18 mouse cellular contexts compared by ENCODE assay signal in the genomic region with DNA sequence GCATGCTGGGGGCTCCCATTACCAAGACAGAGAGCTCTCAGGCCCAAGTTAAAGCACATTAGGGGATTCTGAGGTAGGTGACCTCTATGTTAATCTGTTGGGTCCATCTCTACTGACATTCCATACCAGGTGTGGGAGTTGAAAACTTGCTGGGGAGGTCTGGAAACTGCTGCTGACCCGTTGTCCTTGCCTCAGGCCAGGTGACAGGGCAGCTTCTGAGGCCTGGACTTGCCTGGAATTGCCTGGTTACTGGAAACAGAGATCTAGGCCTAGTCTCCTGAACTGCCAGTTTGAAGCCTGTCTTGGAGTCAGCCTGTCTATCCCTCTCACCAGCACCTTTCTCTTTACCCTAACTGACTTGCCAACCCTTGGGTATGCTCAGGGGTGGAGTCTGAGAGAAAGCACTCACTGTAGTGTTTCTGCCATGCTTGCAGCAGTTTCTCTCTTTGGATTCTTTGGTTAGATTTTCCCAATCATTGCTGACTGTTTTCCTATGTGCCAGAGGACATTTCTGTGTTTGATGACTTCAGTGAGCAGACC. TPM values are rescaled to one million over a fixed set of nuclear protein-coding genes. Genes with fewer than 3 reads are reported as not detected.
A peak's percentile ranks its signal among the peaks of the same experiment; 100 is the strongest.
DNase-seq lines count a peak whose midpoint lies in the region; ATAC-seq lines count a peak whose summit lies in the region.
"Had no signal": no experiment of that assay in that cellular context is flagged by ENCODE, and none has a peak within 500 bp of the region (broad histone marks: within the 10 kb centered on the region; RNA-seq: fewer than 3 reads in every experiment).

No protein-coding gene starts in this region.

- H3K9me3 ChIP-seq in midbrain, embryonic 11.5 days (ENCODE audit: control insufficient read depth, low read length): no peaks in the 10 kb centered on the region
- no peaks in the 10 kb centered on the region for H3K9me3 ChIP-seq in midbrain, embryonic 15.5 days
- H3K9me3 ChIP-seq: embryonic facial prominence, embryonic 10.5 days; forebrain, embryonic 13.5 days; hindbrain, embryonic 13.5 days had no signal

- H3K4me1 ChIP-seq in midbrain, embryonic 11.5 days (ENCODE audit: control insufficient read depth, insufficient read depth, low read length): no peaks in the 10 kb centered on the region
- no peaks in the 10 kb centered on the region for H3K4me1 ChIP-seq in midbrain, embryonic 15.5 days
- H3K4me1 ChIP-seq: embryonic facial prominence, embryonic 10.5 days; forebrain, embryonic 13.5 days; hindbrain, embryonic 13.5 days had no signal

- H3K9ac ChIP-seq in midbrain, embryonic 11.5 days (ENCODE audit: low read length): no peak overlapping the region
- H3K9ac ChIP-seq in midbrain, embryonic 15.5 days: no peak overlapping the region
- H3K9ac ChIP-seq: forebrain, embryonic 13.5 days; forebrain, postnatal 0 days; hindbrain, embryonic 13.5 days had no signal

- no peaks in the 10 kb centered on the region for H3K27me3 ChIP-seq in midbrain, embryonic 11.5 days (ENCODE audit: control insufficient read depth, insufficient read depth, low read length)
- H3K27me3 ChIP-seq in midbrain, embryonic 15.5 days (replicated peaks): no peaks in the 10 kb centered on the region
- H3K27me3 ChIP-seq: forebrain, embryonic 13.5 days; hindbrain, embryonic 13.5 days had no signal

- 83% methylated on average over 1 of the region's 1 CpGs for WGBS in midbrain, embryonic 11.5 days
- WGBS in midbrain, embryonic 15.5 days: 89% methylated on average over 1 of the region's 1 CpGs

- H3K36me3 ChIP-seq in midbrain, embryonic 11.5 days (ENCODE audit: control insufficient read depth, insufficient read depth, low read length): no peaks in the 10 kb centered on the region
- no peaks in the 10 kb centered on the region for H3K36me3 ChIP-seq in midbrain, embryonic 15.5 days (replicated peaks)
- H3K36me3 ChIP-seq: embryonic facial prominence, embryonic 10.5 days; hindbrain, embryonic 13.5 days had no signal

- DNase-seq in kidney, adult 18-20 months: peak; percentile 23
- no peak for DNase-seq in kidney, postnatal 10 days
- DNase-seq in midbrain, embryonic 11.5 days (ENCODE audit: low spot score, missing footprints): peak; percentile 77
- peak; percentile 23 to 72 for DNase-seq in kidney, postnatal 25 days
- no peak for DNase-seq in lung, postnatal 25 days (ENCODE audit: low spot score)
- DNase-seq: adrenal gland, postnatal 14 days; B cell, adult 2 months; cerebellum, adult 11-12 months; cerebellum, adult 9-11 months; forebrain, postnatal 0 days; gastrocnemius, postnatal 14 days; heart, postnatal 10 days had no signal

- H3K27ac ChIP-seq in midbrain, embryonic 11.5 days (ENCODE audit: low read depth, low read length): no peak overlapping the region
- H3K27ac ChIP-seq in midbrain, embryonic 15.5 days: no peak overlapping the region
- H3K27ac ChIP-seq: embryonic facial prominence, embryonic 10.5 days; forebrain, embryonic 13.5 days; hindbrain, embryonic 13.5 days; hindbrain, postnatal 0 days had no signal

- H3K4me2 ChIP-seq in midbrain, embryonic 11.5 days: no peak overlapping the region
- H3K4me2 ChIP-seq in midbrain, embryonic 15.5 days: no peak overlapping the region
- H3K4me2 ChIP-seq: forebrain, embryonic 13.5 days; hindbrain, embryonic 13.5 days had no signal

- ATAC-seq in midbrain, embryonic 11.5 days (ENCODE audit: low FRiP score): no peak
- no peak for ATAC-seq in midbrain, embryonic 15.5 days (replicated peaks)
- ATAC-seq: CD4-positive, CD25-positive, alpha-beta regulatory T cell, adult 4 months; forebrain, embryonic 13.5 days; forebrain, postnatal 0 days; hindbrain, postnatal 0 days had no signal

- H3K4me3 ChIP-seq in midbrain, embryonic 11.5 days (ENCODE audit: low read depth, low read length): no peak overlapping the region
- no peak overlapping the region for H3K4me3 ChIP-seq in midbrain, embryonic 15.5 days
- H3K4me3 ChIP-seq: embryonic facial prominence, embryonic 10.5 days; forebrain, embryonic 13.5 days; hindbrain, embryonic 13.5 days had no signal

RNA-seq across cellular contexts. Expression of gene Kl, which starts 51.9 kb away (rescaled TPM):
- 0.23 and 0.34 TPM in 2 replicates for polyA plus RNA-seq in midbrain, embryonic 11.5 days (2014; fragmentation: Nextera tagmentation; extraction: Ambion mirVana)
- 0.64 and 1.1 TPM in 2 replicates for polyA plus RNA-seq in midbrain, embryonic 15.5 days (2015; fragmentation: Nextera tagmentation; extraction: Ambion mirVana)
- polyA plus RNA-seq: CD4-positive, CD25-positive, alpha-beta regulatory T cell, adult 4 months had no signal

Comparison
In these comparisons a context has a peak if more than half of its experiments do, and no peak if none do; other contexts are left out.
1. DNase-seq: peak in kidney, adult 18-20 months (single experiment), midbrain, embryonic 11.5 days (single experiment) and kidney, postnatal 25 days (2 of 2); none in kidney, postnatal 10 days (single experiment) and lung, postnatal 25 days (single experiment).